Mouse (Mus musculus) lung, postnatal 0 days (tissue): ENCODE measurements at regions not wholly inside any gene's neighbourhood (a gene's known extent, or its start where the extent isn't known, plus 50 kb on each side); places are given as distances from the start of the nearest gene placed in this dataset.
"Not testable (repeated sequence)": the region's sequence is repeated elsewhere in the genome, so short reads cannot be mapped to it uniquely, and the experiment has no call there.

Experiments
- ATAC-seq: fragments of 200-750 bp; cut with Nextera tagmentation; 2 replicates; pipeline ENCODE4 v1.8.0; 2017; ENCODE audit warnings: moderate library complexity
- DNase-seq: peaks from one replicate; pipeline ENCODE4 v3.0.0-alpha.2; 2016; ENCODE audit warnings: low spot score
- H3K27ac ChIP-seq: fragments of 300-500 bp; sonication (generic); 2 replicates; pipeline ENCODE4 v1.5.1; 2014; ENCODE audit warnings: antibody characterized with exemption, mild to moderate bottlenecking, low read length, mixed read lengths
- H3K27me3 ChIP-seq: fragments of 300-500 bp; sonication (generic); replicated peaks from 2 replicates; pipeline ENCODE4 v1.6.1; 2014; ENCODE audit warnings: low read length, mixed read lengths; ENCODE audit not compliant: insufficient read depth
- H3K36me3 ChIP-seq: fragments of 300-500 bp; sonication (generic); 2 replicates; pipeline ENCODE4 v1.6.1; 2014; ENCODE audit warnings: low read length, mixed read lengths; ENCODE audit not compliant: insufficient read depth
- H3K4me1 ChIP-seq: fragments of 300-500 bp; sonication (generic); 2 replicates; pipeline ENCODE4 v1.6.1; 2014; ENCODE audit warnings: antibody characterized with exemption, low read depth, low read length, mixed read lengths; ENCODE audit not compliant: insufficient read depth
- H3K4me2 ChIP-seq: fragments of 300-500 bp; sonication (generic); replicated peaks from 2 replicates; pipeline ENCODE4 v1.6.1; 2014; ENCODE audit warnings: low read depth, mild to moderate bottlenecking, low read length, moderate library complexity, mixed read lengths
- H3K4me3 ChIP-seq: fragments of 300-500 bp; sonication (generic); 2 replicates; pipeline ENCODE4 v1.5.1; 2014; ENCODE audit warnings: low read depth, low read length
- H3K9ac ChIP-seq: fragments of 300-500 bp; sonication (generic); replicated peaks from 2 replicates; pipeline ENCODE4 v1.6.1; 2014; ENCODE audit warnings: low read depth, mild to moderate bottlenecking
- H3K9me3 ChIP-seq: fragments of 300-500 bp; sonication (generic); 2 replicates; pipeline ENCODE4 v1.6.1; 2016; ENCODE audit warnings: low read length, mixed read lengths
- CTCF ChIP-seq: IDR thresholded peaks from 2 replicates; pipeline ENCODE4 v1.5.1; 2016; ENCODE audit warnings: antibody characterized with exemption, mild to moderate bottlenecking
- EP300 ChIP-seq: IDR thresholded peaks from 2 replicates; pipeline ENCODE4 v1.6.1; 2016; ENCODE audit warnings: antibody characterized with exemption, mild to moderate bottlenecking, control low read depth
- WGBS: fragments of 180-500 bp; shearing (Covaris S2); extraction: QIAGEN DNeasy Blood & Tissue Kit; methylation state at CpG from one replicate; pipeline ENCODE4 v1.1.7; 2014; 5-methylcytosine and 5-hydroxymethylcytosine counted together

GRCm38 (mm10) chr13:97337954-97338353 lies 97.0 kb downstream of the Enc1 start:
- TF ChIP-seq EP300, result no peak
- no peak for TF ChIP-seq CTCF
- Histone ChIP-seq H3K27ac (no peak overlapping the region), H3K9ac (no peak overlapping the region), H3K4me1 (no peaks in the 10 kb centered on the region), H3K4me2 (no peak overlapping the region), H3K9me3 (no peaks in the 10 kb centered on the region), H3K4me3 (no peak overlapping the region), H3K36me3 (no peaks in the 10 kb centered on the region), H3K27me3 (no peaks in the 10 kb centered on the region)
- 28% methylated on average over 3 of the region's 3 CpGs for WGBS
- ATAC-seq, result no peak
- DNase-seq, result no peak

GRCm38 (mm10) chr13:97337296-97337731 lies 96.4 kb downstream of the Enc1 start:
- Histone ChIP-seq H3K4me3 (no peak overlapping the region), H3K27ac (no peak overlapping the region), H3K36me3 (no peaks in the 10 kb centered on the region), H3K9ac (no peak overlapping the region), H3K27me3 (no peaks in the 10 kb centered on the region), H3K4me1 (no peaks in the 10 kb centered on the region), H3K4me2 (no peak overlapping the region), H3K9me3 (no peaks in the 10 kb centered on the region)
- ATAC-seq (peak; percentile 67), DNase-seq (no peak)
- WGBS, result 48% methylated on average over 10 of the region's 10 CpGs
- TF ChIP-seq EP300, result no peak
- TF ChIP-seq CTCF, result no peak

GRCm38 (mm10) chr13:97333801-97334534 lies 93.1 kb downstream of the Enc1 start:
- Histone ChIP-seq H3K27me3 (no peaks in the 10 kb centered on the region), H3K9me3 (no peaks in the 10 kb centered on the region), H3K27ac (no peak overlapping the region), H3K4me1 (no peaks in the 10 kb centered on the region), H3K9ac (no peak overlapping the region), H3K4me2 (no peak overlapping the region), H3K4me3 (no peak overlapping the region), H3K36me3 (no peaks in the 10 kb centered on the region)
- ATAC-seq, result peak; percentile 41; the same call in 1 of the 2 replicates
- WGBS, result 40% methylated on average over 10 of the region's 10 CpGs
- DNase-seq, result no peak
- TF ChIP-seq CTCF, result no peak
- no peak for TF ChIP-seq EP300

GRCm38 (mm10) chr13:97331072-97331471 lies 90.2 kb downstream of the Enc1 start:
- Histone ChIP-seq H3K4me2 (no peak overlapping the region), H3K36me3 (no peaks in the 10 kb centered on the region), H3K4me3 (no peak overlapping the region), H3K9me3 (no peaks in the 10 kb centered on the region), H3K4me1 (no peaks in the 10 kb centered on the region), H3K27ac (no peak overlapping the region), H3K27me3 (no peaks in the 10 kb centered on the region), H3K9ac (no peak overlapping the region)
- TF ChIP-seq CTCF (no peak), EP300 (no peak)
- DNase-seq (no peak), ATAC-seq (no peak)
- 89% methylated on average over 14 of the region's 14 CpGs for WGBS

GRCm38 (mm10) chr13:97321307-97321706 lies 80.4 kb downstream of the Enc1 start:
- TF ChIP-seq EP300, result peak; percentile 81
- H3K27me3 ChIP-seq, H3K36me3 ChIP-seq, H3K4me2 ChIP-seq, H3K4me1 ChIP-seq, H3K9ac ChIP-seq, H3K4me3 ChIP-seq, H3K9me3 ChIP-seq: not testable (repeated sequence)
- H3K27ac ChIP-seq, result peak overlapping the region; percentile 33; the same call in 1 of the 2 replicates
- ATAC-seq (peak; percentile 67), DNase-seq (peak; percentile 17)
- WGBS, result 72% methylated on average over 4 of the region's 4 CpGs

- TF ChIP-seq CTCF (no peak), EP300 (no peak)
- Histone ChIP-seq H3K27me3 (no peaks in the 10 kb centered on the region), H3K4me1 (no peaks in the 10 kb centered on the region), H3K36me3 (no peaks in the 10 kb centered on the region), H3K27ac (peak overlapping the region; percentile 33; the same call in 1 of the 2 replicates), H3K4me2 (no peak overlapping the region), H3K9me3 (no peaks in the 10 kb centered on the region), H3K9ac (no peak overlapping the region), H3K4me3 (no peak overlapping the region)
- DNase-seq (peak; percentile 48), ATAC-seq (peak; percentile 71)
- WGBS, result 20% methylated on average over 3 of the region's 4 CpGs
Observed at GRCm38 (mm10) chr13:97320756-97321155, 79.9 kb downstream of the Enc1 start.
